Mouse (Mus musculus) lung, postnatal 10 days (tissue): ENCODE data around the gene Fat3.
A peak's percentile ranks its signal among the peaks of the same experiment; 100 is the strongest.

Experiments used
- DNase-seq: peaks from one replicate; pipeline ENCODE4 v3.0.0; 2021

Fat3 gene

GRCm38 (mm10) chr9:15937837-15938514 lies 563.1 kb downstream of the Fat3 start:
- peak; percentile 7 for DNase-seq

- DNase-seq, result no peak
Observed at GRCm38 (mm10) chr9:15930928-15931443, 570.1 kb downstream of the Fat3 start.

GRCm38 (mm10) chr9:15928331-15928730 lies 572.8 kb downstream of the Fat3 start:
- no peak for DNase-seq

- no peak for DNase-seq
Observed at GRCm38 (mm10) chr9:15927378-15928083, 573.6 kb downstream of the Fat3 start.

- DNase-seq, result no peak
Observed at GRCm38 (mm10) chr9:15925237-15925636, 575.8 kb downstream of the Fat3 start.

GRCm38 (mm10) chr9:15920271-15920670 lies 580.8 kb downstream of the Fat3 start:
- DNase-seq, result no peak

- peak; percentile 8 for DNase-seq
Observed at GRCm38 (mm10) chr9:15919373-15920005, 581.6 kb downstream of the Fat3 start.

GRCm38 (mm10) chr9:15916600-15916999 lies 584.5 kb downstream of the Fat3 start:
- no peak for DNase-seq

- no peak for DNase-seq
Observed at GRCm38 (mm10) chr9:15912735-15913134, 588.4 kb downstream of the Fat3 start.

GRCm38 (mm10) chr9:15909397-15910113 lies 591.5 kb downstream of the Fat3 start:
- DNase-seq, result no peak

GRCm38 (mm10) chr9:15903948-15904750 lies 596.9 kb downstream of the Fat3 start:
- no peak for DNase-seq

GRCm38 (mm10) chr9:15898112-15898511 lies 603.0 kb downstream of the Fat3 start:
- no peak for DNase-seq

- DNase-seq, result no peak
Observed at GRCm38 (mm10) chr9:15886756-15887155, 614.3 kb downstream of the Fat3 start.

GRCm38 (mm10) chr9:15880754-15881153 lies 620.3 kb downstream of the Fat3 start:
- DNase-seq, result no peak

- peak; percentile 38 for DNase-seq
Observed at GRCm38 (mm10) chr9:15880160-15880603, 620.9 kb downstream of the Fat3 start.

GRCm38 (mm10) chr9:15874506-15875160 lies 626.5 kb downstream of the Fat3 start, which contains the start of gene Mtnr1b:
Gene Mtnr1b, minus strand, starts transcription at chr9:15874556.
- no peak for DNase-seq

- no peak for DNase-seq
Observed at GRCm38 (mm10) chr9:15870013-15870412, 631.1 kb downstream of the Fat3 start.

GRCm38 (mm10) chr9:15869456-15869855 lies 631.6 kb downstream of the Fat3 start:
- no peak for DNase-seq

- DNase-seq, result no peak
Observed at GRCm38 (mm10) chr9:15866280-15867072, 634.6 kb downstream of the Fat3 start.

- DNase-seq, result no peak
Observed at GRCm38 (mm10) chr9:15861402-15861801, 639.7 kb downstream of the Fat3 start.
